Mouse (Mus musculus) kidney, adult 18-20 months (tissue): Measurements from ENCODE around the gene Amotl1.
A peak's percentile ranks its signal among the peaks of the same experiment; 100 is the strongest.
"Not testable (repeated sequence)": the region's sequence is repeated elsewhere in the genome, so short reads cannot be mapped to it uniquely, and the experiment has no call there.

Source experiments
- DNase-seq: peaks from one replicate; pipeline ENCODE4 v3.0.0; 2021

The Amotl1 gene

DNA sequence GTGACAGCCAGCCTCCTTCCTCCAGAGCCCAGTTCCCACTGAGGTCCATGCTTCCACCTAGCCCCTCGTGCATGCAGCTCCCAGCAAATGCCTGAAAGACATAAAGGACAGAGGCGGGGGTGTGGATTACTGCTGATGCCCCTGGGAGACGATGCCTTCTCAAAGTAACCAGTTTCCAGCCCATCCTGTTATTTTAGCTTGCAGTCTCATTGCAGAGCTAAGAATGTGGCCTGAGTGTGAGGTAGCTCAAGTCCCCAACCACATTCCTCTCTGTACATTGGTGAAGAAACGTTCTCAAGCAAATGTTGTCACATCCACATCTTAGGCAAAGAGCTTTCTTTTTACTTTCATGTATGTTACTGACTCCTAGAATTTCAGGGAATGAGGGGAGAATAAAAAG, at the start of gene Amotl1:
TSS of gene Amotl1 (minus strand) at position 101 of the 400 bp plus-strand sequence.
- DNase-seq, result no peak

DNA sequence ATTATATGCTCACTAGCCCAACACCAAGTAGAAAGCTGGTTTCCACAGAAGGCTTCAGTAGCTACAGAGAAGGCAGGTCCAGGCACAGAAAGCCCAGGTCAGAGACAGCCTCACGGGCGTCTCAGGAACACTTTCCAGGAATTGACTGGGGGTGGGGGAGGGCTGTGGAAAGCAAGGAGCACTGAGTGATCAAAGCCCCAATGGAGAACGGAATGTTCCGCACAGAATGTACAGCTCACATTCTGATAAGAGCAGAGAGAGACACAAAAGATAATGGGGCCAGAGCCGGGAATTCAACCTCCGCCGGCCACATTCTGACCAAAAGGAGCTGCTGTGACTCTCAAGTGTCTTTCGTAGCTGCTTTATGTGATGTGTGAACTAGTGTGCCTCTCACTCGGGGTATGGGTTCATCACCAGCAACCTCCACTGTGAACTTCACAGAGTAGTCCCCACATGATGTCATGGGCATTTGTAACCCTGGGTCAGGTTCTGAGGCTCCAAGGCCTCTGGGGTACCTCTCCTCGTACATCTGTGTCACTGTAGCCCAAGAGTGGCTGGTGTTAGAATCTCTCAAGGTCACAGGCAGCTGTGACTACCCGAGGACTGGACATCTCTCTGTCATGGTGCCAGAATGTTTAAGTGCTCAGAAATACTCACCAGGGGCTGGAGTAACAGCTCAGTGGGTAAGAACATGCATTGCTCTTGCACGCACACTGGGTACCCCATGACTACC, 44.7 kb upstream of the Amotl1 start:
- no peak for DNase-seq

DNA sequence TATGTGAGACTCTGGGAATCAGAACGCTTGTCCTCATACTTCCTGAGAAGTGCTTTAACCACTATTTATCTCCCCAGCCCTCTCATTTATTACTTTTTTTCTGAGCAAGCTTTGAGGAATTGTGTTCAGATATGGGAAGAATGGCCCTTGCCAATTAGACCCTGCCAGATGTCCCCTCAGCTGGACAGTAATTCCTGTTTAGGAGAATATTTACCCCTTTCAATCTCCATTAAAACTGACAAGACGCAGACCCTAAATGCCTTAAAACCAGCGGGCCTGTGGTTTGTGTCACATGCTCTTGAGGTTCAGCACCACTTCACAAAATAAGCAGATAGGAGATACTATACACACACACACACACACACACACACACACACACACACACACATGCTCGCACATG, 39.5 kb upstream of the Amotl1 start:
- no peak for DNase-seq

DNA sequence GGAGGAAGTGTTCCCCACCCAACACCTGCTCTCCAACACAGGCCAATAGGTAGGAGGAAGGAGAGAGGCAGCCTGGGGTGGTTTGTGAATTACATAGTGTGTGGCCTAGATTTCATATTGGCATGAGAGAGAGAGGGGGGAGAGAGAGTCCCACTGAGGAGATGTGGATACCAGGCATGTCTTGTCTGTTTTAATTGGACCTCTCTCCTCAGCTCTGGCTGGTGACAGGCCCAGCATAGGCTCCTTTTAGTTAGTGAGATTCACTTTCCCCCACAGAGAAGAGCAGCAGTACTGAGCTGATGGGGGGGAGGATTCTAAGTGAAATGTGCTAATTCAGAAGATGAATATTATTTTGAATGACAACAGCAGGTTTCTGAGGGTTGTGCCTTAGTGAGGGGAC, 37.9 kb upstream of the Amotl1 start:
- no peak for DNase-seq

DNA sequence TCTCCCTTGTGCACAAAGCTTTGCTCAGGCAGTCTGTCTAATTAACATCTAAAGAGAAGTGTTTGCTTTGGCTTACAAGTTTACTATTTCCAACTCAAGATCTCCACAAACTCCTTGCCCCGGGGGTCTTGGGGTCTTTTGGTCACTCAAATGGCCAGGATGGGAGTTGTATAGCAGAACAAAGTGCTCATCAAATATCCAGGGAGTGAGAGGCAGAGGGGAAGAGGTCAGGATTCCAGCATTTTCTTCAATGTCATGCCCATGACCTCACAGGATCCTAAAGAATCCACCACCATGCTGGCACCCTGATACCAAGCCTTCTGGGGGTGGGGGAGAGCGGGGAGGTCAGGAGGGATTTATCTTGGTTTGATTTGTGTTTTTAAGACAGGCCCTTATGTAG, 35.7 kb upstream of the Amotl1 start:
- DNase-seq, result no peak

DNA sequence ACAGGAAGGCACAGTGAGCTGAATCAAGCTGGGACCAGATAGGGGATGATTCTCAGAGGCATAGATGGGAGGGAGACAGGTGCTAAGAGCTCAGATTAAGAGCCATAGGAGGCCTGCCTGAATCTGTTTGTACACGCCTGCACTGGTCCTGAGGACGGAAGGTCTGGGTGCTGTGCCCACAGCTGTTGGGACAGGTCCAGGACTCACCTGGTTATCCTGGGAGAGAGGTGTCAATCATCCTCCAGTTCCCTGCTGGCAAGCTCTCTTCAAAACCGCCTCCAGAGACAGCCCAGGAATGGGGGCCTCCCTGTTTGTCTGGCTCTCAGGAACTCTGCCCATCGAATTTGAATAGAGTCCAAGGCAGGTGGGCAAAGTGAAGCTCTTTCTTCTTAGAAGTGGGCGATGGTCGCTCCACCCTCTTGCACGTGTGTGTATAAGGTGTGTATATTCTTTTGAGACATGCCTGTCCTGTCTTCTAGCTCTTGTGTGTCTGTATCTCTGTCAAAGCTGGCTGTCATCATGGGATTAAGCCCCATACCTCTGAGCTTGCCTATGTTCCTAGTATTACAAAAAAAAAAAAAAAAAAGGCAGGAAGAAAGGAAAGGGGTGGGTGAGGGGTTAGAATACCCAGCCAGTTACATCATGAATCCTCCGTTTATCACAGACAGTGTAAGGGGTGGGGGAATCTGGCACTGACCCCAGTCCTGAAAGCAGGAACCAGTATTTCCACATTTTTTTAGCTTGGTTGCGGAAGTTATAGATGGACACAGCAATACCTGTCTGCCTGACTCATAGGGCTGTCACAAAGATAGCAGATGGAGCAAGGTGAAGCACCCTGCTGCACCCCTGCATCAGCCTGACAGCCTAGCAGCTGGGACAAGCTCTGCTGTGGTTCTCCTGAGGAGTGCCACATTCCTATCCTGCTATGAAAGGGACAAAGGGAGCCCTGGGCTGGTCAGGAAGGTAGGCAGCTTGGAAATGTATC, 31.1 kb upstream of the Amotl1 start:
- no peak for DNase-seq

DNA sequence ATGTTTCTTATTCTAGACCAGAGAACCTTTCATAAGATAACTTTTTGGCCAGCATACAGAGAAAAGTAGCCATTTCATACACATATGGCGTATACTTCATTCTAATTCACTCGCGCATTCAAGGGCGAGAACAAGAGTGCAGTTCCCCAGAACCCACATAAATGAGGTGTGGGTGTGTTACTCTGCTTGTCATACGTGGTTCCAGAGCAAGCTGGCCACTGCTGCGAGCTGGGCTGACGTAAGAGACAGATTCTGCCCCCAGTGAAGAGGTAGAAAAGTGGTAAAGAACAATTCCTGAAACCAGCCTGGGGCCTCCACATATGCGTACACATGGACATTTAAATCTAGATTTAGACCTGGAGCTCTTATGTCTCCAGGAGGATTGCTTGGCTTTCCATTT, 29.6 kb upstream of the Amotl1 start:
- no peak for DNase-seq

DNA sequence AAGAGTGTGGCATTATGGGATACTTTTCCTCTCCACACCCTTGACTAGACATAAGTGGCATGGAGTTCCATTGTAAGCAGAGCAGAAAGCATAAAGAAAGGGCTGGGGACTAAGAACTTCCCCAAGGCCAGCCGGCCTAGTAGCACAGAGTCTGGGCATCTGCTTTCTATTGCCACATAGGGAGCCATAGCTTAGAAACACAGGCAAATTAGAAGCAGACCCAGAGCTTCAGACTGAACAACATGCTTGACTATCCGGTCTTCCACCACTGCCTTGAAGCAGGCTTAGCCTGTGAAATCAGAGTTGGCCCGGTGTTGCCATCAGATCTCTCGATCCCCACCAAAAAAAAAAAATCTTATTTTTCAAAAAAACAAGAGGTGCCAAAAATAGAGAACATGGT, 28.3 kb upstream of the Amotl1 start:
- no peak for DNase-seq

DNA sequence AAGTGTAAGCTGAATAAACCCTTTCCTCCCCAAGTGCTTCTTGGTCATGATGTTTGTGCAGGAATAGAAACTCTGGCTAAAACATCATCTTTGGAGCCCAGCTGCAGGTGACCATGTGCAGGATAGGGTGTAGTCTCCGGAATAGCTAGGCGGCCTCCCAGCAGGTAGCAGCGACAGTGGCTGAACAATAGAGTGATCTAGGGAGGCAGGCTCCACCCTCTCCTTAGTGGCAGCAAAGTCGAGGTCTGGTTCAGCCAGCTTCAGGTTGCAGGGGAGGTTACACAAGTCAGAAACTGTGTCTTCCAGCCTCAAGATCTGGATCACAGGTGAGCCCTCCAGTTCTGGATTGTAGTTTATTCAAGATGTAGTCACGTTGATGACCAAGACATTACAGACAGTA, 27.1 kb upstream of the Amotl1 start:
- DNase-seq, result not testable (repeated sequence)

DNA sequence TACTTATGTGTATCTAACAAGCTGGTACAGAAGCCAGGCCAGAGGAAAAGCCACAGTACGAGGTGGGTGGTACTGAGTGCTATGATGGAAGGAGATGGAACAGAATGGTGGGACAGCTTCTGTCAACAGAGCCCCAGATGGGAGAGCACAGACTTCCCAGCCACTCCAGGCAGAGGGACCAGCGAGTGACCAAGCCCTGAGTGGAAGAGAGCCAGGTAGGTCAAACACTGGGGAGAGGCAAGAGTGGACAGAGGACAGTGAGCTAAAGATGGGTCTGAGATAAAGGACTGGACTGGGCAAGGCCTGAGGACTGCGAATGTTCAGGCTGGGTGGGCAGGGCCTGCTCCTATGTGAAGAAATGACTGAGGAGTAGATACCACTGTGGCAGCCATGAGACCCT, 23.5 kb upstream of the Amotl1 start:
- no peak for DNase-seq

DNA sequence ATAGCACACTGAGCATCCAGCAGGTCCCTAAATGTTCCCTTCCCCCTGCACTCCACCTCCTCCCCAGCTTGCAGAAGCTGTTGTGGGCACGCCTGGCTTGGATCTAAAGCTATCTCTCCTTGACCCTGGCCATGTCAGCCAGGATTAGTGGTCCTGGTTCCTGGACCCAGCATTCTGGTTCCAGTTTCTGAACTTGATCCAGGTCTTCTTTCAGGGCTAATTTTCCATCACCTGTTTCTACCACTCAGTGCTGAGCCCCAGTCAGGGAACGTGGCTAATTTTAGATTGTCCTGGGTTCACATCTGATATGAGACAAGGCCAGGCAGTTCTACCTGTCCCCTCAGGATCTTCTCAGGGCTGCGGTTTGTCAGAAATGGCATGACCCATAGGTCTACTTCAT, 21.2 kb upstream of the Amotl1 start:
- DNase-seq, result no peak

DNA sequence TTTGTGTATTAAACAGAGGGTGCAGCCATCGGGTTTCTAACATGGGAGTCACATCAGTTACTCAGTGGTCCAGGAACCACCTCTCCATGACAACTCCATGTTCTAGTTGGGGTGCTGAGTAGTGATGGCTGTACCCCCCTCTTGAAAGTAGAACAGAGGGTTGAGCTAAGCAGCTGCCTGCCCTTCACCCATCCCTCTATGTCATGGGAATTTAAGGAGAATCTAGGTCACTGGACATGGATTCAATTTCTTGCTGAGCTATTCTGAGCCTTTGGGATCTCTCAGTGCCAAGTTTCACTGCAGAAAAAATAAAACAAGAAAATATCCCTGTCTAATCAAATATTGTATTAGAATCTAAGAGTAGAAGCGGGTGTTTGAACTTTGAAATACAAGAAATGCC, 18.7 kb upstream of the Amotl1 start:
- DNase-seq, result no peak

DNA sequence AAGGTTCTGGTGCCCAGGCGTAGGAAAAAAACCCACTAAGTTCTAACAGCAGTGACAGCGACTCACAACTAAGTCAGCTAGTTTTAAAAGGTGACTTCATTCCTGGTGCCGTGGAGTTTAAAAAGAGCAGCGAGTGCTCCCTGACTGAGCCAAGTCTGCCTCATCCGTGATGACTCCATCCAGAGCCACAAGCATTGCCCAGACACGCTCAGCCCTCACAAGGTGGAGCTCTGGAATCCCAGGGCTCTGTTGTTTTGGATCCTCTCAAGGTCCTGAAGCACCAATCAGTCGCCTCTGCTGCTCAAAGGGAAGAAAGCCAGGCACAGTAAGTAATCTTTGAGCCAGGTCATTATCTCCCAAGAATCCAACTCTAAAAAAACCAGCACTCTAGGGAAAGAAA, 18.0 kb upstream of the Amotl1 start:
- no peak for DNase-seq

DNA sequence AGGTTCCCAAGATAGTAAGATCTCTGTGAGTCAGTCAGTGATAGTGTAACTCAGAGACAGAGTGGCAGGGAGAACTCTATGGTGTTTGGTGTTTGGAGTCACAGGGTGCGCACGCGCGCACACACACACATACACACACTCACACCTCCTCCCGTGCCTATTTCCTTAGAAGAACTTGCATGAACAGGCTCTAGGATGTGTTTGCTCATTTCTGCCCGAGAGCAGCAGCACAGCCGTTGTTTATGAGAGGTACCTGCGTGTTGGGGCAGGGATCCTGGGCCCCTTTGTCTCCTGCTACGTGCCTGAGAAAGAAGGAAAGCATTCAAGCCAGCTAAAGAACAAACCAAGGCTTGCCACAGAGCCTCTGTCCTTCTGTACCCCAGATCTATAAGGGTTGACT, 17.3 kb upstream of the Amotl1 start:
- DNase-seq, result no peak

DNA sequence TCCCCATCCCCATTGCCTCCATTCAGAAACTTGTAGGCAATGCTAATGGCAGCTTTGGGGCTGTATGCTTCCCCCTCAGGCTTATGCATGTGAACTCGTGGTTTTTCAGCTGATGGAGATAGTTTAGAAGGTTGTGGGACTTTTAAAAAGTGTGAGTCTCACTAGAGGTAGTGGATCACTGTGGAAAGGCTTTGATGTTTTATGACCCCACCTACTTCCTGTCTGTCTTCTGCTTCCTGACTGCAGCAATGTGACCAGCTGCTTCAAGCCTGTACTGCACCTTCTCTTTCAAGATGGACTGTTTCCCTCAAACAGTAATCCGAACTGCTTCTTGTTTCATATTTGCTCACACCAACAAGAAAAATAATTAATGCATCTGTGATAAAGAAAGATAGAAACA, 13.1 kb upstream of the Amotl1 start:
- DNase-seq, result no peak

DNA sequence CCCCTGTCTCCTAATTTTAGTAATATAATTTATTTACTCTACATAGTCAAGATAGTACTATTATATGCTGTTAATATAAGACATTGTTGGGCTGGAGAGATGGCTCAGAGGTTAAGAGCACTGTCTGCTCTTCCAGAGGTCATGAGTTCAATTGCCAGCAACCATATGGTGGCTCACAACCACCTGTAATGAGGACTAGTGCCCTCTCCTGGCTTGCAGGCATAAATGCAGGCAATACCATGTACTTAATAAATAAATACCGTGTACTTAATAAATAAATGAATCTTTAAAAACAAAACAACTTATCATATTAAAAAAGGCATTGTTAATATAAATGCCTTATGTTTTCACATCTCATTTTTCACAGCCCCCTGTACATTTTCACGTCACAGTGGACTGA, 9.2 kb upstream of the Amotl1 start:
- no peak for DNase-seq

DNA sequence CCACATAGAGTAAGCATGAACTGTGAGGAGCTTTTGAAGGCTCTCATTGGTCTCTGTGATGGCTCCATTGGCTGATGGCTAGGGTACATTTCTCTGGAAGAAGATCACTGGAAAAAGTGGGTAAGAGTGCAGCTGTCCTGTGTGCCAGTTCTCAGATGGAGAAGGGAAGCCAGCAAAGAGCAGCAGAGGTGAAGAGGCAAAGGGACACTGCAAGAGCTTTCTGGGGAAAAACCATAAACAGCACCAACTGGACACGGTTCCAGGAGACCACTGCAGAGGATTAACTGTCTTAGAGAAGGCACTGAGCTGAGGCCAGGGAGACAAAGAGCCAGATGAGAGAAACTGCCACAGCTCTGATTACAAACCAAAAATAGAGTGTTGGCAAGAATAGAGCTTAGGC, 7.9 kb upstream of the Amotl1 start:
- DNase-seq, result no peak

DNA sequence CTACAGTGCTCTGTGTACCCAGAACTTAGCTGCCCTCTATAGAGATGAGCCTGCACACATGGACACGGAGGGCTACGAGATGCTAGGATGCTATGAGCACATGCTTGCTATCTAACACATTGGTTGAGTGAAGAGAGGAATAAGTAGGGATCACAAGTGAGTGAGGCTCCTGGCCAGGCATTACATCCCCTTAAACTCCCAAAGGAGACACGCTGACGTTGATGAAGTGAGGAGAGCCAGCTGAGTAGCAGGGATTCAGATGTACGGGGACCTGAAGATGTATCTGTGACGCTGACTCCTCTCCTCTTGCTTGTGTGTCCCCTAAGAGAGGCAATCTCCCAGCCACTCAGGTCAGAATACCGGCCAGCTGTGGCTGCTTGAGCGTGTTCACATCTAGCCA, 3.0 kb upstream of the Amotl1 start:
- DNase-seq, result no peak

DNA sequence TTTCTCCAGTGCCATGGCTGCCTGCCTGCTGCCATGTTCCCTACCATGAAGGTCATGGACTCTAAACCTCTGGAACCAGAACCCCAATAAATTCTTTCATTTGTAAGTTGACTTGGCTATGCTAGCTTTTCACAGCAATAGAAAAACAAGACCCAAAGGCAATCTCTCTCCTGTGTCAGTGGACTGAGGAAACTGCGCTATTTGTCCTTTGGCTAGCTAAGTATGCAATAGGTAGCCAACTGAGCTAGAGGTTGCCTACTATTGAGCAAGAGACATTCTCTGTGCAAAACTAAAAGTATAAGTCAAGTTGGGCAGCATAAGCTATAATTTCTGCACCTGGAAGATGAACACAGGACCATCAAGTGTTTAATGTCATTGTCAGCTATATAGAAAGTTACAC, 1.8 kb upstream of the Amotl1 start:
- no peak for DNase-seq

DNA sequence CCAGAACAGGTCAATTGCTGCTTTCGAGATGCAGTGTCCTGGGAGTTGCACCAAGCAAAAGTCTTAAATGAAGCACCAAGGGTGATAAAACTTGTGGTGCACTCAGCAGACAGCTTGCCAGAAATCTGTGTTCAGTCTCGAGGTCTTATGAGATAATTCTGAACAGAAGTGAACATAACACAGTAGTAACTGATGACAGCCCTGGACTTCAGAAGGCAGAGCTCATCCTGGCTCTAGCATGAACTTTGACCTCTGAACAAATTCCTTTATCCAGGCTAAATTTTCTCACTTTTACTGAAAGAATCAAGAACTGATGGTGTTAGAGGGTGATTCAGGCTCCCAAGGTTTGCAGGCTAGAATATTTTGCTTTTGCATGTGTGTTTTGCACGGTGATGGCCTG, 1.2 kb upstream of the Amotl1 start:
- no peak for DNase-seq

DNA sequence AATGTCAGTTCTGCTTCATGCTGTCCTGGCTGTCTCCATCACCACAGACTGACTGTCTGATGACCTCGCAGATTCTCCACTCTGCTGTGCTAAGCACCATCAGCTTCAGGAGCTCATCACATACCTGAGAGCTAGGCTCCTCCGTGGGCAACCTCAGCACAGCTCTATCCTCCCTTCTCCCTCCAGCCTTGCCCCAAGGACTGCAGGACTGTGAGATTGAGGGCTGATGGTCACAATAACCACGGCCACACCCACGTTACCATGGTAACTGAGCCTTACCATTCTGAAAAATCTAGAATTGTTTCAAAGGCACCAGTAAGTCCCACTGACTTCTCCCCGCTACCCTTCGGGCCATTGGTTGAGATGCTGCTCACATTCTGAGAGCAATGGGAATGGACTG, 1.5 kb downstream of the Amotl1 start:
- no peak for DNase-seq

DNA sequence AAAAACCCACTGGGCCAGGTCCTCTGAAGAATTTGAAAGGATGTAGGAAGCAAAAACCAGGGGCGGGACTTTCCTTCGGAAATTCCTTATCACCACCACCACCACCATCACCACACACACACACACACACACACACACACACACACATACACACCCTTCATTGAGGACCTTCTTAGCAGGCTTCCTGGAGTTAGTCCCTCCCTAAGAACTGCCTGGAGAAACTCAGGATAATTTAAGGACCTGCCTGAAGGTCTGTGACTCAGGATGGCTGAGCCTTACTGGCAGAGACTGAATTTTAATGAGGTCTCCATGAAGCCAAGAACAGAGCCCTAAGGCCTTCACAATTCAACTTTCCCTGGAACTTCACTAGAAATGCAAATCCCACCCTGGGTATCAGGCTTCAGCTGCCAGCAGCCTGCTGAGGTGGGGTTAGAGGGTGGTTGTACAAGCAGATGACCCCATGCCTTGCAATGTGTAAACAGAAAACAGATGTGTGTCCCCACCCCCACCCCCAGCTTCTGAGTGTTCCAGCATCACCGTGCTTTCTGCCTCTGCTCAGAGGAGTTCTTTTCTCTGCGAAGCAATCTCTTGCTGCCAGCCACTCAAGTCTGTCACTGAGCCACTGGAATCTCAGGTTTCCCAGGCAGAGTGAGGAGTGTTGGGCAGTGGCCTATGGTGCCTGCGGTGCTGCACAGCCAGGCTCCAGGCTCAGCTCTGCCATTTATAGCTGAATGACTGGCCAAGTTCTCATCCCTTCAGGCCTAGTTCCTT, 2.4 kb downstream of the Amotl1 start:
- peak; percentile 23 for DNase-seq

DNA sequence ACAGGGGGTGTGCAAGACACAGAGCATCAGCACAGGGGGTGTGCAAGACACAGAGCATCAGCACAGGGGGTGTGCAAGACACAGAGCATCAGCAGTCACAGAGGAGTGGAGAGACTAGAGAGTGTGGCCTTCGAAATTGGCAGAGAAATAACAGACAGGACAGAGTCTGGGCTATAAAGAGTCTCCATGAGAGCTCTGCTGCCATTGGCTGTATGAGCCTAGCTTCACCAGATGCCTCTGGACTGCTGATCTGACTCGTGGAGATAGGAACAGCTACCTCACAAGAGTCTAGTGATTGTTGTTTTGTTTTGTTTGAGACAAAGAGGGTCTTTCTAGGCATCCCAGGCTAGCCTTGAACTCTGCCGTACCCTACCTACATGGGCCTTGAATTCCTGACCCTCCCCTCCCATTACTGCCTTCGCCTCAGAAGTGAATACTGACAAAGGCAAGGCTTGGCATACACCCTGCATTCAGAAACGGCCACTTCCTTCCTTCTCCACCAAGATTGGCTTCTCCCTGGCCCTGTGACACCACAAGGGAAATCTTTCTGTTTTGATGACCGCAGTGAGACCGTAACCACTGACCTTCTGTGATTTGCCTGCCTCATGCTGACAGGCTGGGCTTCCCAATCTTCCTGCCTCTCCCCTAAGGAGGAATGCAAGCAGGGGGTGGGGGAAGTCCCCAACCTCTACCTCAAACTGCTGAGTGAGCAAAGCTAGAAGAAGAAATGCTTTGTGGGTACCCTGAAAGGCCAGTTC, 3.4 kb downstream of the Amotl1 start:
- peak; percentile 49 for DNase-seq
